Mouse (Mus musculus): ENCODE measurements around the gene Drc3.

DNA sequence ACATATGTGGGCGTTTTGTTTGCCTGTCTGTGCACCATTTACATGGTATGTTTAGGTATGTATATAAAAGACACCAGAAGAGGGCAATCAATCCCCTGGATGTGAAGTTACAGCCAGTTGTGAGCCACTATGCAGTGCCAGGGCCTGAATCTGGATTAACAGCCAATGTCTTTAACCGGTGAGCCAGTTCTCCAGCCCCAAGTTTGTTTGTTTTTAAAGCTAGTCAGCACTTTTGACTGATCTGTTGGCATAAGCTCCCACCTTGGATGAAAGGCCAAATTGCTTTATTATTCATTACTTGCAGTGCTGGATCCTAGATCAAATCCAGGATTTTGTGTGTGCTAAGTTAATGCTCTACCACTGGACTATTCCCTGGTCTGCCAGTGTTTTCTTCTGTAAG is 1.7 kb upstream of the Drc3 start:
- TF ChIP-seq CTCF (IDR thresholded peaks at IDR 0.05) (peak; percentile 32; the same call in 1 of the 2 replicates), EP300 (IDR thresholded peaks at IDR 0.05) (no peak)
